Comparison of ENCODE assay signal across 15 mouse cellular contexts in genomic region chr6:54855801-54856583, GRCm38 (mm10). TPM values are rescaled to one million over a fixed set of nuclear protein-coding genes. Genes with fewer than 3 reads are reported as not detected.
A peak's percentile ranks its signal among the peaks of the same experiment; 100 is the strongest.
DNase-seq lines count a peak whose midpoint lies in the region; ATAC-seq lines count a peak whose summit lies in the region.
"Had no signal": no experiment of that assay in that cellular context is flagged by ENCODE, and none has a peak within 500 bp of the region (broad histone marks: within the 10 kb centered on the region; RNA-seq: fewer than 3 reads in every experiment).

No protein-coding gene starts in this region.

- H3K9ac ChIP-seq in kidney, embryonic 15.5 days: no peak overlapping the region
- H3K9ac ChIP-seq: heart, embryonic 12.5 days; hindbrain, embryonic 15.5 days; limb, embryonic 12.5 days; lung, embryonic 15.5 days had no signal

- H3K27ac ChIP-seq in kidney, embryonic 15.5 days: no peak overlapping the region
- H3K27ac ChIP-seq: hindbrain, embryonic 15.5 days; limb, embryonic 12.5 days; lung, embryonic 15.5 days had no signal

- peaks cover 20% of the 10 kb centered on the region for H3K4me1 ChIP-seq in kidney, embryonic 15.5 days

- no peaks in the 10 kb centered on the region for H3K27me3 ChIP-seq in kidney, embryonic 15.5 days
- H3K27me3 ChIP-seq: heart, embryonic 12.5 days; hindbrain, embryonic 15.5 days; limb, embryonic 12.5 days; lung, embryonic 15.5 days had no signal

- no peaks in the 10 kb centered on the region for H3K36me3 ChIP-seq in kidney, embryonic 15.5 days
- H3K36me3 ChIP-seq: heart, embryonic 12.5 days; hindbrain, embryonic 15.5 days; limb, embryonic 12.5 days; lung, embryonic 15.5 days had no signal

- no peak overlapping the region for H3K4me2 ChIP-seq in kidney, embryonic 15.5 days
- H3K4me2 ChIP-seq: heart, embryonic 12.5 days; hindbrain, embryonic 15.5 days; limb, embryonic 12.5 days; lung, embryonic 15.5 days had no signal

- no peak overlapping the region for H3K4me3 ChIP-seq in kidney, embryonic 15.5 days (replicated peaks)
- H3K4me3 ChIP-seq: heart, embryonic 12.5 days; hindbrain, embryonic 15.5 days; limb, embryonic 12.5 days; lung, embryonic 15.5 days had no signal

- peak; percentile 59 to 60 for DNase-seq in cerebellum, postnatal 10 days
- DNase-seq in cerebellum, adult 11 months: no peak
- peak; percentile 17 for DNase-seq in A20 (ENCODE audit: low read depth, low spot score)
- peak; percentile 68 to 81 for DNase-seq in adrenal gland, postnatal 36 days
- no peak for DNase-seq in right cerebral cortex, postnatal 25 days
- no peak for DNase-seq in frontal cortex, postnatal 36 days (ENCODE audit: low spot score in 2 of 2)
- DNase-seq: B cell, adult 2 months; midbrain, embryonic 14.5 days; thymus, postnatal 36 days had no signal

- WGBS in kidney, embryonic 15.5 days: 32% methylated on average over 4 of the region's 4 CpGs

- ATAC-seq in kidney, embryonic 15.5 days (replicated peaks; ENCODE audit: low FRiP score): 0 out of 2 replicates have a peak, but pooled peaks have one; percentile 18
- ATAC-seq in megakaryocyte, adult 5-6 weeks (ENCODE audit: poor library complexity, severe bottlenecking): no peak

- no peaks in the 10 kb centered on the region for H3K9me3 ChIP-seq in kidney, embryonic 15.5 days (replicated peaks)
- H3K9me3 ChIP-seq: heart, embryonic 12.5 days; hindbrain, embryonic 15.5 days; limb, embryonic 12.5 days; lung, embryonic 15.5 days had no signal

RNA-seq across cellular contexts. Expression of gene Znrf2, which starts 39.3 kb away (rescaled TPM):
- total RNA-seq in adrenal gland, postnatal 36 days (2021): 10 to 100 TPM; 36.9 to 53.2 TPM
- 4.1 and 4.3 TPM in 2 replicates for polyA plus RNA-seq in kidney, embryonic 15.5 days (2015; fragmentation: Nextera tagmentation; extraction: Ambion mirVana)
- 78.0 and 83.0 TPM in 2 replicates for total RNA-seq in megakaryocyte, adult 5-6 weeks (2015)
- 76.2 and 77.6 TPM in 2 replicates for total RNA-seq in megakaryocyte, adult 5-6 weeks (2017)

Comparison
In these comparisons a context has a peak if more than half of its experiments do, and no peak if none do; other contexts are left out.
1. DNase-seq: peak in cerebellum, postnatal 10 days (2 of 2), A20 (single experiment) and adrenal gland, postnatal 36 days (2 of 2); none in cerebellum, adult 11 months (single experiment), right cerebral cortex, postnatal 25 days (single experiment) and frontal cortex, postnatal 36 days (0 of 2).